Mouse (Mus musculus): ENCODE data around the gene Ssh1. TPM values are rescaled to one million over a fixed set of nuclear protein-coding genes. Genes with fewer than 3 reads are reported as not detected.

Ssh1 gene
- polyA plus RNA-seq, 1 experiment from 2014 or later = 19.0 TPM

DNA sequence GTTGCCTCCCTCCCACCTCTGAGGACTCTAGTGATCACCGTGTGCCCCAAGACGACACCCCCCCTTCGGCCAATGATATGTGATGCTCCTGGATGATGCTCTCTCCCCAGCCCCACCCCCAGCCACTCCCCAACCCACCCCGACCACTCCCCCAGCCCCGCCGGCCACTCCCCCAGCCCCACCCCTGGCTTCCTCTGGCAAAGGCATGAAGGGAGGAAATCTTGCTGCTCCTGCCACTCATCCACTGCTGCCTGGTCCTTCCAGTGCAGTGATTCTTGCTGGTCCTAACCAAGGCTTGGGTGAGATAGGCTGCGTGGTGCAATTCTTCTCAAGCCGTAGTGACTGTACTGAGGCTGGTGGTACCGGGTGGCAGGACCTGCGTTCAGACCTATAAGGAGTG, 31.2 kb upstream of the Ssh1 start:
- no peak overlapping the region for H3K4me3 ChIP-seq
- H3K9me3 ChIP-seq (replicated peaks) = no peaks in the 10 kb centered on the region; the same call in 1 of the 2 replicates
- no peaks in the 10 kb centered on the region for H3K36me3 ChIP-seq
- H3K27ac ChIP-seq (ENCODE audit: poor library complexity, severe bottlenecking) = no peak overlapping the region
- H3K4me1 ChIP-seq (replicated peaks) = peaks cover 8% of the 10 kb centered on the region; the same call in 1 of the 2 replicates
- peak; percentile 23; the same call in 1 of the 2 replicates for ATAC-seq (ENCODE audit: insufficient number of reproducible peaks, low FRiP score)
- 8% methylated on average over 10 of the region's 10 CpGs for WGBS
- H3K27me3 ChIP-seq (replicated peaks) = peaks cover 9% of the 10 kb centered on the region; the same call in 1 of the 2 replicates
- no peak overlapping the region for H3K9ac ChIP-seq
- H3K4me2 ChIP-seq = 0 out of 2 replicates have a peak overlapping the region, but pooled peaks have one; percentile 15

DNA sequence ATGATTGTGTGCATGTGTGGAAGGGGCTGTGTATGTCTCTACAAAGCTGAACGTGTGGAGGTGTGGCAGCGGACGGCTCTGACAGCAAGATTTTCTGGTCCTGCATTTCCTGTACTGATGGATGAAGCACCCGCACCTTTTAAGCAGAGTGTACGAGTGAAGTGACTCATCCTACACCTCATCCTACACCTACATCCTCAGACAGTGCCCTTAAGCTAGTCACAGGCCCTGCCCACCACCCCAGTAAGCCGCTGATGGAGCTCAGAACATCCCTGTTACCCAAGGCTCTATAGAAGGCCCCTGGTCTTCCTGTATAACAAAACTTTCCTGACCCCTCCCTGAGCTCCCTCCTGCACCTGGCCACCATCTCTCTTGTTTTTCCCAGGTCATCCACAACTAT, 30.7 kb upstream of the Ssh1 start:
- Histone ChIP-seq H3K4me2 (no peak overlapping the region), H3K9ac (no peak overlapping the region), H3K27ac (ENCODE audit: poor library complexity, severe bottlenecking) (no peak overlapping the region), H3K36me3 (no peaks in the 10 kb centered on the region), H3K4me3 (no peak overlapping the region), H3K4me1 (replicated peaks) (peaks cover 8% of the 10 kb centered on the region; the same call in 1 of the 2 replicates), H3K27me3 (replicated peaks) (peaks cover 9% of the 10 kb centered on the region; the same call in 1 of the 2 replicates), H3K9me3 (replicated peaks) (no peaks in the 10 kb centered on the region; the same call in 1 of the 2 replicates)
- WGBS = 58% methylated on average over 6 of the region's 6 CpGs
- ATAC-seq (ENCODE audit: insufficient number of reproducible peaks, low FRiP score) = no peak

DNA sequence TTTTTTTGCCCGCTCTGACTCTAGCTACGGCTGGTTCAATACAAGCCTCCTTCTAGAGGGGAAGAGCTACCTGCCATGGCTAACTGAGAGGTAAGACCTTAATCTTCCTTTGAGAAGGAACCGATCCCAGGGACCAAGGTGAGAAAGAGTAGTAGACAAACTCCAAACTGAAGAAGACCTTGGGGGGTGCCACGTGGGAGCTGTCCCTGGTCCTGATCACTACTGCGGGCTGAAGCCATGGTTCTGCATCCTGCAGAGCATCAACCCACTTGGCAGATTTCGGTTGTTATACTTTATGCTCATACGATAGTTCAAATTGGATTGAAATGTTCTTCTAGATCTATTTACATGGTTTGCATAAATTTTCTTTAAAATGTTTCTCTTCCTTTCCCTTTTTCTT, 21.4 kb upstream of the Ssh1 start:
- no peak overlapping the region for H3K27ac ChIP-seq (ENCODE audit: poor library complexity, severe bottlenecking)
- no peaks in the 10 kb centered on the region for H3K9me3 ChIP-seq (replicated peaks)
- no peak for ATAC-seq (ENCODE audit: insufficient number of reproducible peaks, low FRiP score)
- no peaks in the 10 kb centered on the region for H3K36me3 ChIP-seq
- H3K4me2 ChIP-seq = no peak overlapping the region
- H3K4me1 ChIP-seq (replicated peaks) = no peaks in the 10 kb centered on the region
- no peak overlapping the region for H3K4me3 ChIP-seq
- WGBS = 55% methylated on average over 7 of the region's 7 CpGs
- no peak overlapping the region for H3K9ac ChIP-seq
- H3K27me3 ChIP-seq (replicated peaks) = no peaks in the 10 kb centered on the region; the same call in 1 of the 2 replicates

DNA sequence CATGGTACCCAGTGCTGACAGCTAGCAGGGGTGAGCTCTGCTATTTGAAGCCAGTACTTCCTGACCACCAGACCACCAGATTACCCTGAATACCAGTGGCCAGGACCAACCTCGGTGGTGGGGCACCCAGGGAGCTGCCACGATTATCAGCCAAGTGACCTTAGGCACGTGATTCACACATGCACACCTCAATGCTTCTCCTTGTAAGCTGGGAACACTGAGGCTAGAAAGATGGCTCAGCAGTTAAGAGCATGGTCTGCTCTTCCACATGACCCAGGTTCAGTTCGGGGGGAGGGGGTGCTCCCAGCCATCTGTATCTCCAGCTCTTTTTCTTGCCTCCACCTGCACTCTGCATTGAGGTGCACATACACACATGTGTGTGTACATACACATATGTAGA, 15.4 kb upstream of the Ssh1 start:
- H3K9me3 ChIP-seq (replicated peaks) = no peaks in the 10 kb centered on the region
- H3K27me3 ChIP-seq (replicated peaks) = 0 out of 2 replicates have a peak, but pooled peaks cover 2% of the 10 kb centered on the region
- H3K4me3 ChIP-seq = no peak overlapping the region
- no peaks in the 10 kb centered on the region for H3K4me1 ChIP-seq (replicated peaks)
- H3K4me2 ChIP-seq = no peak overlapping the region
- ATAC-seq (ENCODE audit: insufficient number of reproducible peaks, low FRiP score) = no peak
- no peaks in the 10 kb centered on the region for H3K36me3 ChIP-seq
- 41% methylated on average over 4 of the region's 4 CpGs for WGBS
- H3K9ac ChIP-seq = no peak overlapping the region
- H3K27ac ChIP-seq (ENCODE audit: poor library complexity, severe bottlenecking) = no peak overlapping the region

DNA sequence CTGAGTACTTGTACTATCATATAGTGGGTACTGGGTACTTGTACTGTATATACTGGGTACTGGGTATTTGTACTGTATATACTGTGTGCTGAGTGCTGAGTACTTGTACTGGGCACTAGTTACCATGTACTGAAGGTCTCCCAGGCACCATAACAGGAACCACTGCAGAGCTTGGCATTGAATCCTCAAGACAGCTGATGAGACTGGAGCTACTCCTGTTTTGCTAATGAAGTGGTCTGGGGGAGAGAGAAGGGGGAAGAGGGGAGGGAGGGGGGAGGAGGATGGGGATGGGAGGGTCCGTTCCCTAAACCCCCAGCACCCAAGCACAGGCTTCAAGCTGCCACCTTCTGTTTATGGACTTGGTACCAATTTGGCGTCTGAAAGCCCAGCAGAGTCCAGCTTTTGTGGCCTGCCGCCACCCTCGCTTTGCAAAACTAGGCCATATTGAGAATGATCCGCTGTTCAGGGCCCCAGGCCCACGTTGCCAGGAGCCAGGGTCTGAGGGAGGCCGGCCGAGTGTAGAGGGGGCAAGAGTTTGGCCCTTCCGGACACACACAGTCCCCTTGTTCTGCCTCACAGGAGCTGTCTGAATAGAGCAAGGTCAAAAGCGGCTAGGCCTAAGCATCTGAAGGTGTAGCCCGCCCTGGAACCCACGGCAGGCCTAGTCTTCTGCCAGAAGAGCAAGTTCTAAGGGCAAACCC, 14.2 kb upstream of the Ssh1 start:
- WGBS = 78% methylated on average over 12 of the region's 12 CpGs
- no peak for ATAC-seq (ENCODE audit: insufficient number of reproducible peaks, low FRiP score)

DNA sequence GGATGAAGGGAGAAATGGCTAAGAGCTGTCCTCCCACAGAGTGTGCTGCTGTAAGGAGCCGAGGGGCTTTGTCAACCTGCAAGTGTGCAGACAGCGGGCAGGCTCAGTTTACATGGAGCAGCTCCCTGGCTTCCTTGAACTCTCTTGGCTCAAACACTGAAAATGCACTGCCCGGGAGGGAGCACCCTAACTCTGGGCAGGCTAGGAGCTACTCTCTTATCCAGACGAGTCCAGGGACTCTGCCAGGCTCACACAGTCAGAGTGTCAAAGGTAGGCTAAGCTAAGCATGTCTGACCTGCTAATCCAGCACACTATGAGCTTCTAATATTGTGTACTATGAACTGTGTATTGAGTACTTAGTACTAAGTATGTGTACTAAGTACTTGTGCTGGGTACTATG, 13.3 kb upstream of the Ssh1 start:
- ATAC-seq (ENCODE audit: insufficient number of reproducible peaks, low FRiP score) = no peak
- Histone ChIP-seq H3K4me3 (no peak overlapping the region), H3K4me1 (replicated peaks) (no peaks in the 10 kb centered on the region), H3K4me2 (no peak overlapping the region), H3K27me3 (replicated peaks) (0 out of 2 replicates have a peak, but pooled peaks cover 6% of the 10 kb centered on the region), H3K9ac (no peak overlapping the region), H3K27ac (ENCODE audit: poor library complexity, severe bottlenecking) (no peak overlapping the region), H3K36me3 (no peaks in the 10 kb centered on the region), H3K9me3 (replicated peaks) (no peaks in the 10 kb centered on the region)
- WGBS = 70% methylated on average over 4 of the region's 4 CpGs

More for the DNA sequence above, 14.2 kb upstream of the Ssh1 start:
- Histone ChIP-seq H3K36me3 (no peaks in the 10 kb centered on the region), H3K4me1 (replicated peaks) (no peaks in the 10 kb centered on the region), H3K4me3 (no peak overlapping the region), H3K9me3 (replicated peaks) (no peaks in the 10 kb centered on the region), H3K27ac (ENCODE audit: poor library complexity, severe bottlenecking) (no peak overlapping the region), H3K9ac (no peak overlapping the region), H3K27me3 (replicated peaks) (0 out of 2 replicates have a peak, but pooled peaks cover 6% of the 10 kb centered on the region), H3K4me2 (no peak overlapping the region)

DNA sequence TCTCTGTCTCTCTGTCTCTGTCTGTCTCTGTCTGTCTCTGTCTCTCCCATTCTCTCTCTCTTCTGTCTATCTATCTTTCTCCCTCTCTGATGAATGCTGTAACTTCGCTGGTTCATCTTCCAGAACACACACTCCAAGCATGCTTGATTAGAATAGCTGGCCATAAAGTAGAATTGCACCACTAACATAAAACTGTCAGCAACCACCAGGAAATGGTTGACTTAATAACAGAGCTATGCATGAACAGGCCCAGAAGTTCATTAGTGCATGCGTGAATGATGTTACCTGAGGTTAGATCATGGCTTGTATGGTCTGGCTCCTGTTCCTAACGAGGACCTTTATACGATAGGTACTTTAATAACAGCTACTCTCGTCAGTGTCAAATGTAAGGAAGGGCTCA, 11.4 kb upstream of the Ssh1 start:
- no peak for ATAC-seq (ENCODE audit: insufficient number of reproducible peaks, low FRiP score)
- no peaks in the 10 kb centered on the region for H3K36me3 ChIP-seq
- no peak overlapping the region for H3K4me2 ChIP-seq
- H3K9ac ChIP-seq = no peak overlapping the region
- no peak overlapping the region for H3K4me3 ChIP-seq
- no peak overlapping the region for H3K27ac ChIP-seq (ENCODE audit: poor library complexity, severe bottlenecking)
- H3K27me3 ChIP-seq (replicated peaks) = 0 out of 2 replicates have a peak, but pooled peaks cover 6% of the 10 kb centered on the region
- no peaks in the 10 kb centered on the region for H3K9me3 ChIP-seq (replicated peaks)
- H3K4me1 ChIP-seq (replicated peaks) = no peaks in the 10 kb centered on the region
- WGBS = 81% methylated on average over 5 of the region's 5 CpGs

DNA sequence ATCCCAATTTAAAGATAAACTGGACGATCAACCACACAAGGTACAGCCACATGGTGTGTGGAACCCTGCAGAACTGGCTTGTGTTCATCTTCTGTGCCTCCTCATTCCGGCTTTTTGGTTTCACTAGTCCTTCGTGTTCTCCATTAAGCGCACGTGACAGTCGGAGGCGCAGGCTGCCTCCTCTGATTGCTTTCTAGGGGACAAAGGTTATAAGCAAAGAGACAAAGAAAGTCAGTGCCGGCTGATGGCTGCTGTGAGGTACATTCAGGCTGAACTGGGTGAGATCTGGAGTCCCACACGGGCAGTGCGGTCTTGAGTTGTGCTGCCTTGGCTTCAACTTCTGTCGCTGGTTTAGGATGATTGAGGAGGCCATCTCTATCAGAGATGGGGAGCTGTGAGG, 10.9 kb upstream of the Ssh1 start:
- Histone ChIP-seq H3K4me2 (no peak overlapping the region), H3K27me3 (replicated peaks) (0 out of 2 replicates have a peak, but pooled peaks cover 6% of the 10 kb centered on the region), H3K9ac (no peak overlapping the region), H3K4me1 (replicated peaks) (no peaks in the 10 kb centered on the region), H3K27ac (ENCODE audit: poor library complexity, severe bottlenecking) (no peak overlapping the region), H3K36me3 (no peaks in the 10 kb centered on the region), H3K9me3 (replicated peaks) (no peaks in the 10 kb centered on the region), H3K4me3 (no peak overlapping the region)
- no peak for ATAC-seq (ENCODE audit: insufficient number of reproducible peaks, low FRiP score)
- WGBS = 79% methylated on average over 11 of the region's 11 CpGs

DNA sequence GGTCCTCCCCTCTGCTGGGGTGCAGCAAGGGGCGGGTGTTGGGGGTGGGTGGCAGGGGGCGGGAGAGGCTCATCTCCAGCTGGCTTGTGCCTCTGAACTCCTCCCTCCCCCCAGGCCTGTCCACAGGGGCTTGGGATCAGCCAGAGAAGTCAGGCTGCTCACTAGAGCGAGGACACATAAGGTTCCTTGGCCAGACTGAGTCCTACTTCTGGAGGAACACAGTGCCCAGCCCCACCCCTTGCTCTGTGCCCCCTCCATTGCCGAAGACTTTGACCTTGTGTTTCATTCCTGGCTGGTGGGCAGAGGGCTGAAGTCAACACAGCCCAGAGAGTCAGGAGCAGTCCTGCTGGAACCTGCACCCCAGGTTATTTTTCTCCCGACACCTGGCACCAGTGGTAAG, 9.8 kb upstream of the Ssh1 start, which contains the start of gene Dao:
Dao (plus strand) TSS at position 162 of the 400 bp plus-strand sequence.
- H3K4me3 ChIP-seq = no peak within 1 kb of the TSS
- no peaks in the 10 kb centered on the region for H3K9me3 ChIP-seq (replicated peaks)
- H3K27me3 ChIP-seq (replicated peaks) = 0 out of 2 replicates have a peak, but pooled peaks cover 6% of the 10 kb centered on the region
- no peaks in the 10 kb centered on the region for H3K4me1 ChIP-seq (replicated peaks)
- 56% methylated on average over 5 of the region's 5 CpGs for WGBS
- H3K27ac ChIP-seq (ENCODE audit: poor library complexity, severe bottlenecking) = no peak within 1 kb of the TSS
- H3K4me2 ChIP-seq = no peak within 1 kb of the TSS
- H3K36me3 ChIP-seq = no peaks in the 10 kb centered on the region
- H3K9ac ChIP-seq = no peak within 1 kb of the TSS
- no peak for ATAC-seq (ENCODE audit: insufficient number of reproducible peaks, low FRiP score)

DNA sequence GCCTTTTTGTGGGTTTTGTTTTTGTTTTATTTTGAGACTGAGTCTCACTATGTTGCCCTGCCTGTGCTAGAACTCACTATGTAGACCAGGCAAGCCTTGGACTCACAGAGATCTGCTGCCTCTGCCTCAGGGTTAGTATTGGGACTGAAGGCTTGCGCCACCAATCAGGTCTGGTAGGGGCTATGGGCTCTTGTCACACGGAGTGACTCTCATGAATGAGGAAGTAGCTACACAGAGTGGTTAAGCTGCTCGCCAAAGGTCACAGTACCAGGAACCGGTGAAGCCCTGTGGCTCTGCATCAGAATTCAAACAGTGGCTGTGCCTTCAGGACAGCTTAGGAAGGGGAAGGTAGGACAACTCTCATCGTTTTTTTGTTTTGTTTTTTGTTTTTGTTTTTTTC, 5.7 kb upstream of the Ssh1 start:
- Histone ChIP-seq H3K9ac (no peak overlapping the region), H3K4me1 (replicated peaks) (peaks cover 11% of the 10 kb centered on the region), H3K4me2 (no peak overlapping the region), H3K9me3 (replicated peaks) (no peaks in the 10 kb centered on the region), H3K27ac (ENCODE audit: poor library complexity, severe bottlenecking) (no peak overlapping the region), H3K4me3 (no peak overlapping the region), H3K36me3 (no peaks in the 10 kb centered on the region), H3K27me3 (replicated peaks) (0 out of 2 replicates have a peak, but pooled peaks cover 6% of the 10 kb centered on the region)
- WGBS = 48% methylated on average over 5 of the region's 5 CpGs
- no peak for ATAC-seq (ENCODE audit: insufficient number of reproducible peaks, low FRiP score)

DNA sequence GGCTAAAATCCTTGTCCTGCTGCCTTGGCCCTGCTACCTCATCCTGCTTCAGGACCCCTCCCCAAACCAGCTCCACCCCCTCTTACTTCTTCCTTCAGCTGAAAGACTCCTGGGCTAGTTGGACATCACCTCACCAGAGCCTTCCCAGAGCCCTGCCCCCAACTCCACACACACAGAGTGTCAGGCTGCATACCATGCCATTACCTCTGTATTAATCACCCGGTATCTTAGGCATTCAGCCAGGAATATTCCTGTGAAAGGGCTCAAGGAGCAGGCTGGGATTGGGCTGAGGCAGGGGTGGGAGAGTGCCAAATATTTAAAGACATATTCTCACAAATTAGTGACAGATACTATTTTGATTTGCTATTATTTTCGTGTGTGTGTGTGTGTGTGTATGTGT, 2.8 kb upstream of the Ssh1 start:
- Histone ChIP-seq H3K9me3 (replicated peaks) (no peaks in the 10 kb centered on the region), H3K27ac (ENCODE audit: poor library complexity, severe bottlenecking) (no peak overlapping the region), H3K27me3 (replicated peaks) (no peaks in the 10 kb centered on the region), H3K4me3 (no peak overlapping the region), H3K9ac (no peak overlapping the region), H3K4me1 (replicated peaks) (peaks cover 31% of the 10 kb centered on the region), H3K36me3 (no peaks in the 10 kb centered on the region), H3K4me2 (no peak overlapping the region)
- no peak for ATAC-seq (ENCODE audit: insufficient number of reproducible peaks, low FRiP score)
- 36% methylated on average over 2 of the region's 2 CpGs for WGBS
